Mouse (Mus musculus) B cell, adult (primary cell): ENCODE measurements around the gene Glipr1l3. TPM values are rescaled to one million over a fixed set of nuclear protein-coding genes. Genes with fewer than 3 reads are reported as not detected.

Experiments
- total RNA-seq: library from RNA; stranded (reverse); gene quantifications from 4 replicates; pipeline ENCODE4 v1.2.4, GENCODE M21; 2023; ENCODE audit not compliant: inconsistent age

Gene Glipr1l3
- total RNA-seq: not detected in 4 replicates

DNA sequence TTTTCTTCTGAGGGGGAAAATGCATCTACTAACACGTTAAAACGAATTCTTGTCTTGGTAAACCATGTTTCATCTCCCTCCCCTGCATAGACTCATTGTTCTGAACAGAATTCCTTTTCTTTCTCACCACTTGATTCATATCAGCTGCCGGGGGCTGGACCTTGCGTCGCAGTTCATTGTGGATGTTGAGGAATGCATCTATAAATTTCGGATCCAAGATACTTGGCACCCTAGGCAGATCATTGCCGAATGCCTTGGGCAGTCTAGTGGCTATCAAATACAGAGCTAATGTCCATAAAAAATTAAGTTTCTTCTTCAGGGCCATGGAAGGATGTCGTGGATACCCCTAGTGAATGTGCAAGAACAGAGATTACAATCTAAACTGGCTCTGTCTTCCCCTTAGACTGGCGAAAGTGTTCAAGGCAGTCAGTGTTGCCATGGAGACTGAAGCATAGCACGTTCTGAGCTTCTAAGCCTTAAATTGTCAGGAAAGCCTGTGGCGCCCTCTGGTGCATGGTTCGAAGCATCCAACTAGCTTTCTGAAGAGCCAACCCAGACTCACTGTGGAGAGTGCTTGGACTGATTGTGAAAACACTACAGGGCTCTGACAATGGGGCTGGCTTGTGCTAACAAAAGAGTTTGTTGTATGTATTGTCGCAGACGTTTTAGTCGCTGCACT lies at the start of gene Glipr1l3:
Glipr1l3 (minus strand) TSS at position 446 of the 679 bp plus-strand sequence.

DNA sequence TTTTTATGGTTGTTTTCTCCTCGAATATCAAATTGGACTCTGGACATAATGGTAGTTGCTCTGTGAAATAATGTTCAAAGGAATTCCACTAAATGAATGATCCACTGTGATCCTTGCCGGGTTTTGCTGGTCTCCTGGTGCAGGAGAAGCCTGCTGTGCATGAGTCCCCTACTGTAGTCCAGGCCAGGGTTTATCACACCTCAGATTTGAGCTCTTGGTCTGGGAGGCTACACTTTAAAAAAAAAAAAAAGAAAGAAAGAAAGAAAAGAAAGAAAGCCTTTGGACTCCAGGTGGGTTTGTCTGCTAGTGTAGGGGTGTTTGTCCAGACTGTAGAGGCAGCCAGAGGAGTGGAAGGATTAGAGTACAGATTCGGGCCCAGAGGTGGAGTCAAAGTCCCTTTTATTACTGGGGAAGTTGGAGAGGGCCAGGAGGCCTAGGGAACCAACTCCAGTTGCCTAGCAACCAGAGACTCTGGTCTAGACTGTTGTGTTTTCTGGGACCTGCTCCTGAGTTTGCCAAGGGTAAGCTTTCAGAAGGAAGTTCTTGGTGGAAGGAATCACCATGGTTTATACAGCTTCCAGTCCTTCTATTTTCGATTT lies 3.1 kb upstream of the Glipr1l3 start, which contains the start of gene Caps2:
Caps2 (plus strand) TSS at position 454 of the 599 bp plus-strand sequence.

Other genes starting within 250 kb of the Glipr1l3 start
- 47.0 to 60.1 TPM (median 48.1 TPM) in 4 replicates for gene Krr1, start 187.7 kb downstream of the Glipr1l3 start, total RNA-seq
- 30.1 to 32.7 TPM (median 32.0 TPM) in 4 replicates for gene Glipr1, start 157.7 kb downstream of the Glipr1l3 start, total RNA-seq
- not detected in 4 replicates for gene Glipr1l1, start 100.1 kb downstream of the Glipr1l3 start, total RNA-seq
- not detected in 4 replicates for gene Glipr1l2, start 77.0 kb downstream of the Glipr1l3 start, total RNA-seq
- not detected in 4 replicates for gene Caps2, start 3.3 kb upstream of the Glipr1l3 start, total RNA-seq
- not detected in 4 replicates for gene Kcnc2, start 110.8 kb upstream of the Glipr1l3 start, total RNA-seq